Comparison of ENCODE assay signal across 10 mouse cellular contexts in genomic region chr2:106789694-106790328, GRCm38 (mm10).
DNase-seq lines count a peak whose midpoint lies in the region; ATAC-seq lines count a peak whose summit lies in the region.
"Had no signal": no experiment of that assay in that cellular context is flagged by ENCODE, and none has a peak within 500 bp of the region (broad histone marks: within the 10 kb centered on the region; RNA-seq: fewer than 3 reads in every experiment).

No protein-coding gene starts in this region.

- DNase-seq in kidney, postnatal 4 days: peak; percentile 51 to 59
- DNase-seq in kidney, postnatal 25 days: no peak
- DNase-seq in mesoderm, embryonic 11.5 days (ENCODE audit: low read depth, low spot score): peak; percentile 47
- DNase-seq in cerebellum, adult 9-11 months: no peak
- no peak for DNase-seq in cerebellum, postnatal 4 days (ENCODE audit: low spot score in 2 of 2)
- DNase-seq: heart, postnatal 14 days; thymus, postnatal 4 days had no signal

- H3K9me3 ChIP-seq in forebrain, embryonic 13.5 days (replicated peaks): no peaks in the 10 kb centered on the region
- H3K9me3 ChIP-seq in forebrain, embryonic 12.5 days: no peaks in the 10 kb centered on the region
- no peaks in the 10 kb centered on the region for H3K9me3 ChIP-seq in intestine, embryonic 15.5 days

- no peaks in the 10 kb centered on the region for H3K27me3 ChIP-seq in forebrain, embryonic 13.5 days
- H3K27me3 ChIP-seq in forebrain, embryonic 12.5 days: 0 out of 2 replicates have a peak, but pooled peaks cover 6% of the 10 kb centered on the region
- no peaks in the 10 kb centered on the region for H3K27me3 ChIP-seq in intestine, embryonic 15.5 days (replicated peaks)

- H3K36me3 ChIP-seq in forebrain, embryonic 13.5 days (ENCODE audit: poor library complexity, severe bottlenecking): peaks cover 24% of the 10 kb centered on the region
- 0 out of 2 replicates have a peak, but pooled peaks cover under 1% of the 10 kb centered on the region for H3K36me3 ChIP-seq in forebrain, embryonic 12.5 days (replicated peaks)
- no peaks in the 10 kb centered on the region for H3K36me3 ChIP-seq in intestine, embryonic 15.5 days

- H3K4me3 ChIP-seq in forebrain, embryonic 13.5 days: no peak overlapping the region
- H3K4me3 ChIP-seq in forebrain, embryonic 12.5 days (replicated peaks): no peak overlapping the region
- no peak overlapping the region for H3K4me3 ChIP-seq in intestine, embryonic 15.5 days (replicated peaks)

- H3K9ac ChIP-seq in forebrain, embryonic 13.5 days: no peak overlapping the region
- H3K9ac ChIP-seq in forebrain, embryonic 12.5 days: no peak overlapping the region
- H3K9ac ChIP-seq in intestine, embryonic 15.5 days: no peak overlapping the region

- H3K4me2 ChIP-seq in forebrain, embryonic 13.5 days: no peak overlapping the region
- H3K4me2 ChIP-seq in forebrain, embryonic 12.5 days: no peak overlapping the region
- H3K4me2 ChIP-seq in intestine, embryonic 15.5 days (replicated peaks): no peak overlapping the region

- no peak for ATAC-seq in forebrain, embryonic 13.5 days
- ATAC-seq in forebrain, embryonic 12.5 days (ENCODE audit: low FRiP score): no peak
- ATAC-seq in intestine, embryonic 15.5 days: peak; percentile 66

- peaks cover 41% of the 10 kb centered on the region for H3K4me1 ChIP-seq in forebrain, embryonic 13.5 days
- peaks cover 20% of the 10 kb centered on the region for H3K4me1 ChIP-seq in forebrain, embryonic 12.5 days
- H3K4me1 ChIP-seq in intestine, embryonic 15.5 days (replicated peaks): peaks cover 11% of the 10 kb centered on the region

- WGBS in forebrain, embryonic 13.5 days: 62% methylated on average over 5 of the region's 5 CpGs
- 63% methylated on average over 5 of the region's 5 CpGs for WGBS in forebrain, embryonic 12.5 days
- WGBS in intestine, embryonic 15.5 days: 27% methylated on average over 5 of the region's 5 CpGs

- H3K27ac ChIP-seq in forebrain, embryonic 13.5 days: 0 out of 2 replicates have a peak overlapping the region, but pooled peaks have one; percentile 35
- H3K27ac ChIP-seq in forebrain, embryonic 12.5 days: no peak overlapping the region
- H3K27ac ChIP-seq in intestine, embryonic 15.5 days: peak overlapping the region; percentile 56; the same call in 1 of the 2 replicates

Comparison
In these comparisons a context has a peak if more than half of its experiments do, and no peak if none do; other contexts are left out.
1. DNase-seq: peak in kidney, postnatal 4 days (2 of 2) and mesoderm, embryonic 11.5 days (single experiment); none in kidney, postnatal 25 days (0 of 2), cerebellum, adult 9-11 months (single experiment) and cerebellum, postnatal 4 days (0 of 2).